Mouse (Mus musculus) CD8-positive naive resting alpha-beta T cell, adult 2 months (primary cell): ENCODE results near the gene Fnbp1.

Experiments used
- DNase-seq, 2 experiments: peaks; one replicate each; pipeline ENCODE4 v3.0.0; 2022; ENCODE audit warnings: low read depth in 2 of 2, low spot score in 2 of 2

Gene Fnbp1

GRCm38 (mm10) chr2:31099079-31099478 lies 42.7 kb downstream of the Fnbp1 start:
- no peak for DNase-seq

DNA sequence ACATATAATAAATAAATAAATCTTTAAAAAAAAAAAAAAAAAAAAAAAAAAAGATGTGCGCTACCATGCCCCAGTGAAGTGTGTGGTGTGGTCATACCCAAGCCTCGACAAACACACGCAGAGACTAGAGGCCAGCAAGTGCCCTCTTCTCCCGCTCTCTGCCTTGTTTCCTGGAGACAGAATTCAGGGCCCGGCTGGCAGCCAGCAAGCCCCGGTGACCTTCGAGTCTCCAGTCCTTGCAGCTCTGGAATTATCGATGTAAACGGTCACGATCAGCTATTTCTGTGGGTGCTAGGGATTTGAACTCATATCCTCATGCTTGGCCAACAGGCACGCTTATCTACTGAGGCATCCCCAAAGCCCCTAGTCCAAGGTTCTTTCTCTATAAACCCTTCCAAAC lies 43.2 kb downstream of the Fnbp1 start:
- no peak for DNase-seq

- DNase-seq, result no peak
Measured at GRCm38 (mm10) chr2:31097276-31097675, 44.5 kb downstream of the Fnbp1 start.

DNA sequence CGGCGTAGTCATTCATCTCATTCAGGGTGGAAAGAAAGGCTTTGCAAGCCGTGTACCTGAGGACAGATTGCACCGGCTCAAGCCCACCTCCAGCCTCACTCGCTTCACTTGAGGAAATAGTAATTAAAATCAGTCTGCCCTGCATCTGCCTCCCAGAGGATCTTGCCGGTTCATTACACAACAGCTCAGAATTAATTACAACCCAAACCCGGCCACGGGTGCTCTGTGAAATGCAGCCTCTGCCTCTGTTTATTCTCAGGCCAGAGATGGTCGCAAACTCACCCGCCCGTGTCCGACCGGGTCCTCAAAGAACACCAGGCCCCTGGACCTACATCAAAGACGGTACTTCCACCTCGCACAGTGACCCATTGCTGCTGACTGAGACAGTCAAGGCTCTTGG lies 45.7 kb downstream of the Fnbp1 start:
- no peak for DNase-seq

GRCm38 (mm10) chr2:31094565-31094964 lies 47.2 kb downstream of the Fnbp1 start:
- no peak for DNase-seq

GRCm38 (mm10) chr2:31092939-31093338 lies 48.9 kb downstream of the Fnbp1 start:
- DNase-seq, result no peak

DNA sequence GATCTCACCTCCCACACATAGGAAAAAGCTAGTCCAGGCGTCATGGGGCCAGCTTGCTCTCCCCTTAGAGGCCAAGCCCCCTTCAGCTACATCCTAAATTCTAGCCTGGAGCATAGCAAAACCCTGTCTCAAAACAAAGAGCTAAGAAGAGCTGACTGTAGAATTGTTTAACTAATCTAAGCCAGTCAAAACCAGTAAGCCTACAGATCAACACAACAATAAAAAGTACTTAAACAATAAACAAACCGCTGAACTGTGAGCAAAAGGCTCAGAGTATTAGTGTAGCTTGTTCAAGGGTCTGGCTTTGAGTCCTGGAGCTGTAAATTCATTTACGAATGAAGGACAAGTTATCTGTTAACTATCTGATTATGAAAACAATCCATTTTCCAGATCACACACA lies 50.6 kb downstream of the Fnbp1 start:
- no peak for DNase-seq

DNA sequence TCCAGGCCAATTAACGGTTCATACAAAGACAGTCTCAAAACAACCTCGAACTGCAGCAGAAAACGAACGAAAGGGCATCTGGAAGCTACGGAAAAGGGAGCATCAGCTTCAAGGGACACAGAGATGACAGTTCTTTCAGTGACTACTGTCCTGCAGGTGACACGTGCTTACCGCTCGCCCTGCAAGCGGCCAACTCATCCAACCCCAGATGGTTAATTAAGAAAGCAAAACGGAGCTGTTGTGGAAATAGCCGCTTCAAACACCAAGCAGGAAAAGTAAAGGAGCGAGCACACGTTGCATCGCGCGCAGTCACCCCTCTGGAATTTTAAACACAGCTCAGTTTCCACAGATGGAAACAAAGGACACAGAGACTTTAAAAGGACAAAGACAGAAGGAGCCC lies 52.2 kb downstream of the Fnbp1 start:
- DNase-seq, result no peak

DNA sequence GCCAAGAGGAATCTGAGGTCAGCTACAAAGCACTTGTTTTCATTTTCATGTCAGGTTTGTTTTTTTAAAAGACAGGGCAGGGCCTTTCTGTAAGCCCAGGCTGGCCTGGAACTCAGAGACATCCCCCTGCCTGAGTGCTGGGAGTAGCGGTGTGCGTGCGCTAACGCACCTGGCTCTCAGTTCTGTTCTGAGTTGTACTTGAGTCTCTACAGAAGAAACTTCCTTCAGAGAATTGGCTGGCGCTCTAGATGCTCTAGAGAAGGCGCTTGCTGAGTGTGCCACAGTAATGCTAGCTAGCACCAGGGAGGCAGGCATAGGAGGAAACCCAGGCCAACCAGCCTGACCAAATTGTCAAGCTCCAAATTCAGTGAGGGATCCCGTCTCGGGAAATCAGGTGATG lies 52.9 kb downstream of the Fnbp1 start:
- no peak for DNase-seq

- DNase-seq, result peak in 1 of 2 experiments; percentile 24
Measured at GRCm38 (mm10) chr2:31087663-31088661, 53.8 kb downstream of the Fnbp1 start.

DNA sequence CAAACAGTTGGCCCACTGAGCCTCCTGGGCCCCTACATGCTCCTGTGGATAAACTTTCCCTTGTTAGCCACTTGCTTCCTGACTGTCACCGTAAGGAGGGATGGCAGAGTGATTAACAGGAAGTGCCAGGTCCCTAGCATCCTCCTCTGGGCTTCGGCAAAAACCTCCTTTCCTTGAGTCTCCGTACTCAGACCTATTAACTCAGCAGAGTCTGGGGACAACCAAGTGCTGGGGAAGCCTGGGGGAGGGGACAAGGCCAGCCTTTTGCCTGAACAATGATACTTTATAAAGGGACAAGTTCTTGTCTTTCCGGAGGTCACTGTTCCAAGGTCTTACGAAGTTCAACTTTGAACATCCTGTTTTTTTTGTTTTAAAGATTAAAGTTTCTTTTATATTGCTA lies 54.7 kb downstream of the Fnbp1 start:
- DNase-seq, result no peak

DNA sequence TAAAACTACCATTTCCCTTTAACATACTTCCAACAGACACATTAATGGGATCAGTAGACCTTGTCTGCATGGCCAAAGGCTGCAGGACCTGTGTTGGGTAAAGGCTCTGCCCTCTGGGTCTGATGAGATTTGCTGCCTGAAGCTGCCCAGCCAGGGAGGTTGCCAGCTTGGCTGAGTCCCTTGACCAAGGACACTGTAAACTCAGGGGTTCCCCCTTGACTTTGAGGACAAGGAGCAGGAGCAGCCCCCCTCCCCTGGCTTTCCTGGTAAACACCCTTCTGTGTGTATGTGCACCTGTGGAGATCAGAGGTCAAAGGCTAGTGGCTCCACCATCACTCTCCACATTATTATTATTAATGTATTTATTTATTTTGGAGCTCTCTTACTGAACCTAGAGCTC lies 55.3 kb downstream of the Fnbp1 start:
- DNase-seq, result no peak

DNA sequence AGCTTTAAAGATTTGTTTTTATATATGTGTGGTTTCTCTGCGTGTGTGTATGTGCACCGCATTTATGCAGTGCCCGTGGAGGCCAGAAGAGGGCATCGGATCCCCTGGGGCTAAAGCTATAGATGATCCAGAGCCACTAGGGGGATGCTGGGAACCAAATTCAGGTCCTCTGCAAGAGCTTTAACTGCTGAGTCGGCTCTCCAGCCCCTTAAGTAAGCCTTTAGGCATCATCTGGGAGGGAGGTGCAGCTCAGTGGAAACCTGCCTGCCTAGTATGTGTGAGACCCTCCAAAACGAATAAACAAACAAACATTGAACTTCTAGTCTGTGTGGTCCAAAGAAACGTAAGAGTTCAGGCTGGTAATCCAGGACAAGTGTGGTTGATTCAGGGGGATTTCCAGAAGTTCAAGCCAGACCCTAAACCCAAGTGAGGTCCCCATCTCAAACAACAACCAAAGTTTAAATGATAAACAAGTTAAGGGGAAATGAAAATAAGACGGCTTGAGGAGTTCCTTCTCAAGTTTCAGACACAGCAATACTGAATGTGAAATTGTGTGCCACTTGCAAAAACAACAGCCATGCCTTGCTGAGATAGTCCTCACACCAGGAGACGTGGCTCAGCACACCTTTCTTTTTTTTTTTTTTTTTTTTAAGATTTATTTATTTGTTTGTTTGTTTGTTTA lies 57.5 kb downstream of the Fnbp1 start:
- no peak for DNase-seq

- no peak for DNase-seq
Measured at GRCm38 (mm10) chr2:31083372-31083771, 58.4 kb downstream of the Fnbp1 start.

DNA sequence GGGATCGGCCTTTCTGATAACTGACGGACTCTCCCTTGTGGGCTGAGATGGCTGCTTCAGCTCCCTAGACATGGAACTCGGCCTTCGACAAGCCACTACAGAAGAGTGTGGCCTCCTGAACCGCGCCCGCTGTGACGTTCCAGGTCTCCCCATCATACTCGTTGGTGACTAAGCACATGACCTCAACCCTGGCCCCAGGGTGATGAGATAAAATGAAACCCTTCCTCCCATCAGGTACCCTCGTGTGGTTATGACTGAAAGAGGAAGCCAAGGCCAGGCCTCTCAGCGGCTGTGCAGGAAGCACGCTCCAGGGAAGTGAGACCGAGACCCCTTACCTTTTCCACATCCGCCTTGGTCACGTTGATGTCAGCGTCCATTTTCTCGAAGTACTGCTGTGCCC lies 59.2 kb downstream of the Fnbp1 start:
- peak; percentile 14 to 24 for DNase-seq

- DNase-seq, result peak in 1 of 2 experiments; percentile 8
Measured at GRCm38 (mm10) chr2:31081349-31081748, 60.5 kb downstream of the Fnbp1 start.

DNA sequence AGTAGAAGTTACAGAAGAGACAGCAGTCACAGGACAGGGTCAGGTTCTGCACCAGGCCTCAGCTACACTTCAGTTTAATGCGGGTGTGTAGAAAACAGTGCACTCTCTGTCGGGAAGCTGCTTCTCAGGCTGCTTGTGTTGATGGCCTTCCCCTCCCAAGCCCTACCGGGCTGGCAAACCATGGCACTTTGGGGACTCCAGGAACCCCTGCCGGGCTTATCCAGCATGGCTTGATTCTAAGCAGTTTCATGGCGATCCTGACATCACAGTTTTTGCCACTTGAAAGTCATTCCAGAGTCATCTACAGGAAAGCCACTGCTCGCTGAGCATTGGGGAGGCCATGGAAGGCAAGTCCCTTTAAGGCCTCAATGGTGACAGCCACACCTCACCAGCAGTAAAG lies 62.7 kb downstream of the Fnbp1 start:
- DNase-seq, result no peak

DNA sequence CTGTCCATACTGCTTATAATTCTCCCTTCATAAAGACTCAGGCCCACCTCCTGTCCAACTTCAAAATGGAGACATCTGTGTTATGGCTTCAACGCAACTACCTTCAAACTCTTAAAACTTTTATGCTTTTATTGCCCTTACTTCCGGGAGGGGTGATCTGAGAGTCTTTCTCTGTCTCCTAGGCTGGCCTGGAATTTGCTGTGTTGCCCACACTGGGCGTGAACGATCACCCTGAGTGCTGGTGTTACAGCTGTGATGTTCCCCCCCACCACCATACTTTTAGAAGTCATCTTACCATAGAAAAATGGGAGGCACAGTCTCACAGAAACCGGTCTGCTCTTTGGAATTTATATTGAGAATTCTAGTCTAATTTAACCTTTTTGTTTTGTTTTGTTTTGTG lies 64.2 kb downstream of the Fnbp1 start:
- DNase-seq, result no peak

DNA sequence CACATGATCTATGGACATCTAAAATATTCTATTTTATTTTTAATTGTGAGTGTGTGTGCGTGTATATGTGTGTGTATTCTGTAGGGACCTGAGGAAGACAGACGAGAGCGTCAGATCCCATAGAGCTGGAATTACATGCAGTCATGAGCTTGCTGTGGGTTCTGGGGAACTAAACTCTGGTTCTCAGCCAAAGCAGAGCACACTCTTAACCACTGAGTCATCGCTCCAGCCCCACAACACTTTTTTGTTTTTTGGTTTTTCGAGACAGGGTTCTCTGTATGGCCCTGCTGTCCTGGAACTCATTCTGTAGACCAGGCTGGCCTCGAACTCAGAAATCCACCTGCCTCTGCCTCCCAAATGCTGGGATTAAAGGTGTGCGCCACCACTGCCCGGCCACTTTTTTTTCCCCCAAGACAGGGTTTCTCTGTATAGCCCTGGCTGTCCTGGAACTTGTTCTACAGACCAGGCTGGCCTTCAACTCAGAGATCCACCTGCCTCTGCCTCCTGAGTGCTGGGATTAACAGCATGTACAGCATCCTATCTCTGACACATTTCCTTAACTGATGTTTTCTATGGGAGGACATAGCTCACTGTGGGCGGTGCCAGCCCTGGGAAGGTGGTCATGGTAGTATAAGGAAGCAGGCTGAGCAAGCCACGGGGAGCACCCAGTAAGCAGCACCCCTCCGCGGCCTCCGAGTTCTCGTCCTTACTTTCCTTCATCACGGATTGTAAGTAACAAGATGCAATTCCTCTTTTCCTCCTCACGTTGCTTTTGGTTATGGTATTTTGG lies 65.3 kb downstream of the Fnbp1 start:
- no peak for DNase-seq

DNA sequence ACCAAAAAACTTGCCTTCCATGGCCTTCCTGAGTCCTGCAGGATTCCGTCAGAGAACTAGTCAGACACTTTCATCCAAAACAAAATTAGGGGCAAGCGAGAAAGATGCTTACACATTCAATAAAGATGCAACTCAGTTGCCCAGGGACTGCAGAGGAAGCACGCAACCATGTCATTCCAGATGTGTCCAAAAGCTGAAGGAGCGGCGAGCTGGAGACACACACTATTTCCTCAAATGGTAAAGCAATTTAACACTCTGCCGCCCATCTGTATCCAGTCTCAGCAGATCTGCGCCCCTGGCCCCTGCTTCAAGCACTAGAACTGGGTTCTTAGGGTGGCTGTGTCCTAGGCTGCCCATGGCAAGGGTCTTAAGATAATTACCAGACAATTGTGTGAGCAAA lies 66.0 kb downstream of the Fnbp1 start:
- no peak for DNase-seq

DNA sequence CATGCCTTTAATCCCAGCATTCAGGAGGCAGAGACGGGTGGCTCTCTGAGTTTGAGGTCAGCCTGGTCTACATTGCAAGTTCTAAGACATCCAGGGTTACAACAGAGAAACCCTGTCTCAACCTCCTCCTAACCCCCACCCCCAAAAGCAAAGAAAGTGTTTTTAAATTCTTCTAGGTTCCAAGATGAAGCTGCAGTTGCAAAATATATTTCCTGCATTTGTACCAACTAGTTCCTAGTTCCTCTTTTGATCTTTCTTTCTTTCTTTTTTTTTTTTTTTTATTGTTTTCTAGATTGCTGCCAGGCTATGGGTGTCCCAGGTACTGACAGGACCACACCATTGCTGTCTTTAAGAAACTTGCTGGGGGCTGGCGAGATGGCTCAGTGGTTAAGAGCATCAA lies 66.6 kb downstream of the Fnbp1 start:
- DNase-seq, result no peak

DNA sequence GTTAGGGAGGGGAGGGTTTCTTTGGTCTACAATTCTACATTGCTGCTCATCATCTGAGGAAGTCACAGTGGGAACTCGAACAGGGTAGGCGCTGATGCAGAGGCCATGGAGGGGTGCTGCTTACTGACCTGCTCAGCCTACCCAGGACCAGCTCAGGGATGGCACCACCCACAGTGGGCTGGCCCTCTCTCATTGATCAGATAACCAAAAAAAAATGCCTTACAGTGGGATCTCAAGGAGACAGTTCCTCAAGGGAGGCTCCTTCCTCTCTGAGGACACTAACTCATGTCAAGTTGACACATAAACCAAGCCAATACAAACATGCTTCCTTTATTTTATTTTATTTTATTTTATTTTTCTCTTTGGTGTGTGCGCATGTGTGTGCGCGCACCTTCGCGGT lies 72.3 kb downstream of the Fnbp1 start:
- no peak for DNase-seq
